Mouse (Mus musculus) olfactory bulb, adult 2 months (tissue): Measurements from ENCODE around the gene Hs6st2.

Experiments
- CTCF ChIP-seq: fragments of 200-500 bp; IDR thresholded peaks from 2 replicates; pipeline ENCODE4 v1.5.1; 2012; ENCODE audit warnings: low read depth, mild to moderate bottlenecking, low read length, moderate library complexity; ENCODE audit not compliant: insufficient read depth
- POLR2A ChIP-seq: fragments of 200-500 bp; IDR thresholded peaks from 2 replicates; pipeline ENCODE4 v1.6.1; 2012; ENCODE audit warnings: mild to moderate bottlenecking, low read depth, low read length, moderate library complexity; ENCODE audit not compliant: insufficient read depth

DNA sequence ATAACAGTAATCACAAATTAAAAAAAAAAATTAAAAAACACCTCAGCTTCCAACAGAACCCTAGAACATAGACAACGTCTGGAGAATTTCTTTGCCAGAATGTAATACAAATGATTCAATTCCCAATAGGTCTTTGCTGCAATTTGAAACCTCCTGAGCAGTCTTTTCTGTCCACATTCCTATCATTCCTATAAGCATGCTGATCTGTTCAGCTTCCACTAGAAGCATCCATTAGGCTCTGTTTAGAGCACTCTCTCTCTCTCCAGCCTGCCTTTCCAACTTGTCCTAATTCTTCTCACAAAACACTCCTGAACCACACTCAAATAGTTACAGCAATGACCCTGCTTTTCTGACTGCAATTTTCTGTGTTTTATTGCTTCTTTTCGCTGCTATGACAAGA is 50.3 kb downstream of the Hs6st2 start:
- no peak for TF ChIP-seq CTCF
- TF ChIP-seq POLR2A = no peak
